Comparison of ENCODE assay signal across 8 mouse cellular contexts in genomic region chr9:4795075-4795474, GRCm38 (mm10). TPM values are rescaled to one million over a fixed set of nuclear protein-coding genes. Genes with fewer than 3 reads are reported as not detected.
A peak's percentile ranks its signal among the peaks of the same experiment; 100 is the strongest.
DNase-seq lines count a peak whose midpoint lies in the region; ATAC-seq and TF ChIP-seq lines count a peak whose summit lies in the region.

No protein-coding gene starts in this region.

- H3K4me3 ChIP-seq in left cerebral cortex, adult 2 months, result peak overlapping the region; percentile 78
- H3K4me3 ChIP-seq in forebrain, postnatal 0 days (ENCODE audit: low read depth, low read length), result peak overlapping the region; percentile 80
- H3K4me3 ChIP-seq in midbrain, embryonic 15.5 days, result peak overlapping the region; percentile 86
- no peak overlapping the region for H3K4me3 ChIP-seq in thymus, adult 2 months (ENCODE audit: control insufficient read depth, insufficient read depth, low read length)

- peak overlapping the region; percentile 96 for H3K27ac ChIP-seq in left cerebral cortex, adult 2 months
- H3K27ac ChIP-seq in forebrain, postnatal 0 days (ENCODE audit: low read depth, low read length), result peak overlapping the region; percentile 92
- H3K27ac ChIP-seq in midbrain, embryonic 15.5 days, result peak overlapping the region; percentile 94
- H3K27ac ChIP-seq in thymus, adult 2 months (ENCODE audit: control insufficient read depth, insufficient read depth, low read length), result no peak overlapping the region

- peak; percentile 4; the same call in 1 of the 2 replicates for ATAC-seq in forebrain, postnatal 0 days
- ATAC-seq in midbrain, embryonic 15.5 days (replicated peaks), result peak; percentile 1; the same call in 1 of the 2 replicates

- no peak for TF ChIP-seq CTCF in left cerebral cortex, adult 2 months (IDR thresholded peaks at IDR 0.05)
- no peak for TF ChIP-seq CTCF in forebrain, postnatal 0 days (IDR thresholded peaks at IDR 0.05; ENCODE audit: low read depth)
- no peak for TF ChIP-seq CTCF in thymus, adult 2 months (IDR thresholded peaks at IDR 0.05; ENCODE audit: borderline replicate concordance, control insufficient read depth, extremely low read depth, insufficient read depth, low read length, poor library complexity)

- WGBS in forebrain, postnatal 0 days, result 0% methylated on average over 6 of the region's 6 CpGs
- 0% methylated on average over 5 of the region's 6 CpGs for WGBS in midbrain, embryonic 15.5 days
- WGBS in thymus, adult 2 months, result 10% methylated on average over 6 of the region's 6 CpGs

- H3K4me1 ChIP-seq in forebrain, postnatal 0 days (ENCODE audit: insufficient read depth), result no peaks in the 10 kb centered on the region
- H3K4me1 ChIP-seq in midbrain, embryonic 15.5 days, result peaks cover 10% of the 10 kb centered on the region
- H3K4me1 ChIP-seq in thymus, adult 2 months (replicated peaks; ENCODE audit: control insufficient read depth, insufficient read depth, low read length), result no peaks in the 10 kb centered on the region

- peak overlapping the region; percentile 61 for H3K4me2 ChIP-seq in forebrain, postnatal 0 days (ENCODE audit: low read depth)
- peak overlapping the region; percentile 63 for H3K4me2 ChIP-seq in midbrain, embryonic 15.5 days

- no peak for TF ChIP-seq POLR2A in thymus, adult 2 months (IDR thresholded peaks at IDR 0.05; ENCODE audit: control insufficient read depth, extremely low read depth, insufficient read depth, low read length, poor library complexity)

- peak in 1 of 2 experiments; percentile 16 for DNase-seq in left cerebral cortex, adult 2 months (ENCODE audit: extremely low spot score in 1 of 2, low spot score in 2 of 2)
- DNase-seq in left cerebral cortex, postnatal 4 days, result no peak
- peak; percentile 59 to 65 for DNase-seq in cerebellum, postnatal 25 days
- no peak for DNase-seq in forebrain, postnatal 0 days
- no peak for DNase-seq in thymus, adult 2 months
- no peak for DNase-seq in lung, postnatal 4 days
- no peak for DNase-seq in gastrocnemius, postnatal 10 days

- H3K36me3 ChIP-seq in forebrain, postnatal 0 days (ENCODE audit: insufficient read depth), result no peaks in the 10 kb centered on the region
- H3K36me3 ChIP-seq in midbrain, embryonic 15.5 days (replicated peaks), result no peaks in the 10 kb centered on the region
- no peaks in the 10 kb centered on the region for H3K36me3 ChIP-seq in thymus, adult 2 months (ENCODE audit: control insufficient read depth, insufficient read depth, low read length)

- intact Hi-C loops in left cerebral cortex, adult 2 months (cut with DNase I), result loop anchor here (2.0 to 10.0 kb wide), 5 partner anchors 256 to 1872 kb away; partner anchors contain the start of gene Gucy1a2
- intact Hi-C loops in left cerebral cortex, postnatal 4 days (cut with DNase I), result no loop called here

- H3K9me3 ChIP-seq in forebrain, postnatal 0 days (ENCODE audit: low read length), result no peaks in the 10 kb centered on the region
- H3K9me3 ChIP-seq in midbrain, embryonic 15.5 days, result no peaks in the 10 kb centered on the region

- peak overlapping the region; percentile 82 for H3K9ac ChIP-seq in forebrain, postnatal 0 days
- peak overlapping the region; percentile 89 for H3K9ac ChIP-seq in midbrain, embryonic 15.5 days

- no peaks in the 10 kb centered on the region for H3K27me3 ChIP-seq in forebrain, postnatal 0 days (ENCODE audit: insufficient read depth, low read length)
- H3K27me3 ChIP-seq in midbrain, embryonic 15.5 days (replicated peaks), result no peaks in the 10 kb centered on the region
- no peaks in the 10 kb centered on the region for H3K27me3 ChIP-seq in thymus, adult 2 months (ENCODE audit: control insufficient read depth, insufficient read depth, low read length)

RNA-seq across cellular contexts. Expression of gene Gria4, which starts 1.0 kb away (rescaled TPM):
- total RNA-seq in left cerebral cortex, adult 2 months (2021), result 100 to 1,000 TPM; 105 to 107 TPM
- total RNA-seq in left cerebral cortex, postnatal 4 days (2021), result 10 to 100 TPM; 83.3 to 86.1 TPM
- 77.1 and 93.3 TPM in 2 replicates for total RNA-seq in forebrain, postnatal 0 days (2014; rRNA removed)
- 13.4 and 23.1 TPM in 2 replicates for polyA plus RNA-seq in forebrain, postnatal 0 days (2015; fragmentation: Nextera tagmentation; extraction: Ambion mirVana)
- 35.0 and 37.2 TPM in 2 replicates for polyA plus RNA-seq in midbrain, embryonic 15.5 days (2015; fragmentation: Nextera tagmentation; extraction: Ambion mirVana)
- polyA plus RNA-seq in thymus, adult 2 months (2012; rRNA removed), result not detected in 2 replicates
- under 1 TPM; 0.28 to 0.45 TPM for total RNA-seq in gastrocnemius, postnatal 10 days (2021)

Comparison
In these comparisons a context has a peak if more than half of its experiments do, and no peak if none do; other contexts are left out.
1. DNase-seq: peak in cerebellum, postnatal 25 days (2 of 2); none in left cerebral cortex, postnatal 4 days (single experiment), forebrain, postnatal 0 days (single experiment), thymus, adult 2 months (single experiment), lung, postnatal 4 days (0 of 2) and gastrocnemius, postnatal 10 days (single experiment).
2. RNA of gene Gria4, which starts 1.0 kb away (total RNA-seq): 105 to 107 TPM in left cerebral cortex, adult 2 months, 77.1 to 93.3 TPM in forebrain, postnatal 0 days and 83.3 to 86.1 TPM in left cerebral cortex, postnatal 4 days; 0.28 to 0.45 TPM in gastrocnemius, postnatal 10 days; every median in the first group is over 10 times any median in the second.